Mouse (Mus musculus) heart, adult 2 months (tissue): ENCODE measurements around the gene Pecam1.

Experiments used
- CTCF ChIP-seq: fragments of 200-600 bp; IDR thresholded peaks from 2 replicates; pipeline ENCODE4 v1.8.1; 2022; ENCODE audit warnings: antibody characterized with exemption, mild to moderate bottlenecking, moderate library complexity
- EP300 ChIP-seq: fragments of 200-500 bp; IDR thresholded peaks from 2 replicates; pipeline ENCODE4 v1.6.1; 2011; ENCODE audit warnings: low read depth, low read length, control low read depth; ENCODE audit not compliant: insufficient read depth
- POLR2A ChIP-seq: fragments of 200-500 bp; IDR thresholded peaks from 2 replicates; pipeline ENCODE4 v1.6.1; 2011; ENCODE audit warnings: mild to moderate bottlenecking, low read depth, low read length, control low read depth; ENCODE audit not compliant: insufficient read depth

GRCm38 (mm10) chr11:106665328-106665727 lies 85.1 kb downstream of the Pecam1 start:
- TF ChIP-seq POLR2A, result no peak
- TF ChIP-seq CTCF, result no peak
- TF ChIP-seq EP300, result no peak
